Mouse (Mus musculus): ENCODE results near the gene Rundc3b. TPM values are rescaled to one million over a fixed set of nuclear protein-coding genes. Genes with fewer than 3 reads are reported as not detected.

Rundc3b gene
- polyA plus RNA-seq, 1 experiment from 2014 or later: 6.1 TPM

GRCm38 (mm10) chr5:8541120-8542117 is 81.3 kb downstream of the Rundc3b start:
- 70% methylated on average over 7 of the region's 7 CpGs for WGBS
- Histone ChIP-seq H3K4me1 (ENCODE audit: control insufficient read depth, insufficient read depth, low read length) (no peaks in the 10 kb centered on the region), H3K27me3 (ENCODE audit: control insufficient read depth, insufficient read depth, low read length) (no peaks in the 10 kb centered on the region), H3K4me3 (ENCODE audit: low read depth, low read length) (no peak overlapping the region), H3K36me3 (ENCODE audit: control insufficient read depth, insufficient read depth, low read length) (no peaks in the 10 kb centered on the region), H3K9me3 (ENCODE audit: control insufficient read depth, low read depth, low read length) (no peaks in the 10 kb centered on the region), H3K4me2 (replicated peaks; ENCODE audit: low read depth, low read length) (no peak overlapping the region), H3K9ac (replicated peaks; ENCODE audit: low read depth, low read length) (no peak overlapping the region), H3K27ac (ENCODE audit: low read length) (no peak overlapping the region)
- no peak for ATAC-seq (ENCODE audit: insufficient number of reproducible peaks, insufficient read depth, low FRiP score, low read depth)

- H3K4me2 ChIP-seq (replicated peaks; ENCODE audit: low read depth, low read length): no peak overlapping the region
- no peaks in the 10 kb centered on the region for H3K27me3 ChIP-seq (ENCODE audit: control insufficient read depth, insufficient read depth, low read length)
- 43% methylated on average over 3 of the region's 3 CpGs for WGBS
Measured at GRCm38 (mm10) chr5:8519006-8519405, 103.7 kb downstream of the Rundc3b start.

GRCm38 (mm10) chr5:8491778-8492177 is 131.0 kb downstream of the Rundc3b start:
- no peak for ATAC-seq (ENCODE audit: insufficient number of reproducible peaks, insufficient read depth, low FRiP score, low read depth)
- H3K4me2 ChIP-seq (replicated peaks; ENCODE audit: low read depth, low read length): no peak overlapping the region

More at GRCm38 (mm10) chr5:8519006-8519405, 103.7 kb downstream of the Rundc3b start:
- no peak overlapping the region for H3K9ac ChIP-seq (replicated peaks; ENCODE audit: low read depth, low read length)
- H3K9me3 ChIP-seq (ENCODE audit: control insufficient read depth, low read depth, low read length): no peaks in the 10 kb centered on the region
- no peaks in the 10 kb centered on the region for H3K36me3 ChIP-seq (ENCODE audit: control insufficient read depth, insufficient read depth, low read length)
- H3K27ac ChIP-seq (ENCODE audit: low read length): no peak overlapping the region
- no peak overlapping the region for H3K4me3 ChIP-seq (ENCODE audit: low read depth, low read length)
- ATAC-seq (ENCODE audit: insufficient number of reproducible peaks, insufficient read depth, low FRiP score, low read depth): no peak
- no peaks in the 10 kb centered on the region for H3K4me1 ChIP-seq (ENCODE audit: control insufficient read depth, insufficient read depth, low read length)

GRCm38 (mm10) chr5:8489471-8490110 is 133.2 kb downstream of the Rundc3b start:
- no peaks in the 10 kb centered on the region for H3K36me3 ChIP-seq (ENCODE audit: control insufficient read depth, insufficient read depth, low read length)
- no peak overlapping the region for H3K4me3 ChIP-seq (ENCODE audit: low read depth, low read length)
- no peaks in the 10 kb centered on the region for H3K4me1 ChIP-seq (ENCODE audit: control insufficient read depth, insufficient read depth, low read length)
- H3K9ac ChIP-seq (replicated peaks; ENCODE audit: low read depth, low read length): no peak overlapping the region
- no peak overlapping the region for H3K4me2 ChIP-seq (replicated peaks; ENCODE audit: low read depth, low read length)
- H3K9me3 ChIP-seq (ENCODE audit: control insufficient read depth, low read depth, low read length): no peaks in the 10 kb centered on the region
- WGBS: 37% methylated on average over 6 of the region's 6 CpGs
- ATAC-seq (ENCODE audit: insufficient number of reproducible peaks, insufficient read depth, low FRiP score, low read depth): peak; percentile 63; the same call in 1 of the 2 replicates
- no peaks in the 10 kb centered on the region for H3K27me3 ChIP-seq (ENCODE audit: control insufficient read depth, insufficient read depth, low read length)
- H3K27ac ChIP-seq (ENCODE audit: low read length): no peak overlapping the region

More at GRCm38 (mm10) chr5:8491778-8492177, 131.0 kb downstream of the Rundc3b start:
- H3K36me3 ChIP-seq (ENCODE audit: control insufficient read depth, insufficient read depth, low read length): no peaks in the 10 kb centered on the region
- H3K9ac ChIP-seq (replicated peaks; ENCODE audit: low read depth, low read length): no peak overlapping the region
- no peak overlapping the region for H3K4me3 ChIP-seq (ENCODE audit: low read depth, low read length)
- 77% methylated on average over 4 of the region's 4 CpGs for WGBS
- no peak overlapping the region for H3K27ac ChIP-seq (ENCODE audit: low read length)
- no peaks in the 10 kb centered on the region for H3K9me3 ChIP-seq (ENCODE audit: control insufficient read depth, low read depth, low read length)
- no peaks in the 10 kb centered on the region for H3K27me3 ChIP-seq (ENCODE audit: control insufficient read depth, insufficient read depth, low read length)
- H3K4me1 ChIP-seq (ENCODE audit: control insufficient read depth, insufficient read depth, low read length): no peaks in the 10 kb centered on the region

- Histone ChIP-seq H3K9me3 (ENCODE audit: control insufficient read depth, low read depth, low read length) (no peaks in the 10 kb centered on the region), H3K9ac (replicated peaks; ENCODE audit: low read depth, low read length) (no peak overlapping the region), H3K36me3 (ENCODE audit: control insufficient read depth, insufficient read depth, low read length) (no peaks in the 10 kb centered on the region), H3K4me3 (ENCODE audit: low read depth, low read length) (no peak overlapping the region), H3K4me2 (replicated peaks; ENCODE audit: low read depth, low read length) (no peak overlapping the region), H3K27me3 (ENCODE audit: control insufficient read depth, insufficient read depth, low read length) (no peaks in the 10 kb centered on the region), H3K27ac (ENCODE audit: low read length) (no peak overlapping the region), H3K4me1 (ENCODE audit: control insufficient read depth, insufficient read depth, low read length) (no peaks in the 10 kb centered on the region)
- 85% methylated on average over 2 of the region's 2 CpGs for WGBS
- no peak for ATAC-seq (ENCODE audit: insufficient number of reproducible peaks, insufficient read depth, low FRiP score, low read depth)
Measured at GRCm38 (mm10) chr5:8488701-8489297, 134.0 kb downstream of the Rundc3b start.

GRCm38 (mm10) chr5:8487989-8488700 is 134.6 kb downstream of the Rundc3b start:
- no peak overlapping the region for H3K9ac ChIP-seq (replicated peaks; ENCODE audit: low read depth, low read length)
- no peaks in the 10 kb centered on the region for H3K4me1 ChIP-seq (ENCODE audit: control insufficient read depth, insufficient read depth, low read length)
- no peaks in the 10 kb centered on the region for H3K27me3 ChIP-seq (ENCODE audit: control insufficient read depth, insufficient read depth, low read length)
- no peaks in the 10 kb centered on the region for H3K9me3 ChIP-seq (ENCODE audit: control insufficient read depth, low read depth, low read length)
- H3K36me3 ChIP-seq (ENCODE audit: control insufficient read depth, insufficient read depth, low read length): no peaks in the 10 kb centered on the region
- H3K27ac ChIP-seq (ENCODE audit: low read length): no peak overlapping the region
- H3K4me2 ChIP-seq (replicated peaks; ENCODE audit: low read depth, low read length): no peak overlapping the region
- H3K4me3 ChIP-seq (ENCODE audit: low read depth, low read length): no peak overlapping the region
- WGBS: 76% methylated on average over 4 of the region's 4 CpGs
- no peak for ATAC-seq (ENCODE audit: insufficient number of reproducible peaks, insufficient read depth, low FRiP score, low read depth)

GRCm38 (mm10) chr5:8456561-8456960 is 166.2 kb downstream of the Rundc3b start:
- no peaks in the 10 kb centered on the region for H3K36me3 ChIP-seq (ENCODE audit: control insufficient read depth, insufficient read depth, low read length)
- H3K9me3 ChIP-seq (ENCODE audit: control insufficient read depth, low read depth, low read length): no peaks in the 10 kb centered on the region
- no peak overlapping the region for H3K27ac ChIP-seq (ENCODE audit: low read length)
- no peak overlapping the region for H3K4me2 ChIP-seq (replicated peaks; ENCODE audit: low read depth, low read length)
- no peak overlapping the region for H3K9ac ChIP-seq (replicated peaks; ENCODE audit: low read depth, low read length)
- no peak overlapping the region for H3K4me3 ChIP-seq (ENCODE audit: low read depth, low read length)
- 87% methylated on average over 5 of the region's 5 CpGs for WGBS
- H3K4me1 ChIP-seq (ENCODE audit: control insufficient read depth, insufficient read depth, low read length): no peaks in the 10 kb centered on the region
- no peaks in the 10 kb centered on the region for H3K27me3 ChIP-seq (ENCODE audit: control insufficient read depth, insufficient read depth, low read length)
- no peak for ATAC-seq (ENCODE audit: insufficient number of reproducible peaks, insufficient read depth, low FRiP score, low read depth)

- no peak for ATAC-seq (ENCODE audit: insufficient number of reproducible peaks, insufficient read depth, low FRiP score, low read depth)
- H3K9me3 ChIP-seq (ENCODE audit: control insufficient read depth, low read depth, low read length): no peaks in the 10 kb centered on the region
- no peak overlapping the region for H3K9ac ChIP-seq (replicated peaks; ENCODE audit: low read depth, low read length)
Measured at GRCm38 (mm10) chr5:8455565-8455964, 167.2 kb downstream of the Rundc3b start.

More at GRCm38 (mm10) chr5:8455565-8455964, 167.2 kb downstream of the Rundc3b start:
- H3K27me3 ChIP-seq (ENCODE audit: control insufficient read depth, insufficient read depth, low read length): no peaks in the 10 kb centered on the region
- H3K4me2 ChIP-seq (replicated peaks; ENCODE audit: low read depth, low read length): no peak overlapping the region
- H3K4me3 ChIP-seq (ENCODE audit: low read depth, low read length): no peak overlapping the region
- H3K27ac ChIP-seq (ENCODE audit: low read length): no peak overlapping the region
- no peaks in the 10 kb centered on the region for H3K36me3 ChIP-seq (ENCODE audit: control insufficient read depth, insufficient read depth, low read length)
- no peaks in the 10 kb centered on the region for H3K4me1 ChIP-seq (ENCODE audit: control insufficient read depth, insufficient read depth, low read length)

All from stomach, embryonic 14.5 days (tissue).